Mouse (Mus musculus): ENCODE measurements around the gene H6pd.

- no peak for TF ChIP-seq POLR2A (IDR thresholded peaks at IDR 0.05; ENCODE audit: extremely low read depth, insufficient read depth, low read length)
- no peak for TF ChIP-seq CTCF (IDR thresholded peaks at IDR 0.05; ENCODE audit: extremely low read depth, insufficient read depth, low read length)
These were observed 30.0 kb downstream of the H6pd start for GRCm38 (mm10) chr4:149978820-149979219.
